Mouse (Mus musculus): ENCODE data around the gene Urgcp. TPM values are rescaled to one million over a fixed set of nuclear protein-coding genes. Genes with fewer than 3 reads are reported as not detected.
A peak's percentile ranks its signal among the peaks of the same experiment; 100 is the strongest.

Gene Urgcp
- polyA plus RNA-seq, 2 experiments: 17.1 to 21.7 TPM

GRCm38 (mm10) chr11:5691775-5692174, 70.4 kb downstream of the Urgcp start:
- no peaks in the 10 kb centered on the region for H3K27me3 ChIP-seq (ENCODE audit: control insufficient read depth, insufficient read depth, low read length)
- ATAC-seq (ENCODE audit: low FRiP score, low read depth): 0 out of 2 replicates have a peak, but pooled peaks have one; percentile 65
- 22% methylated on average over 7 of the region's 7 CpGs for WGBS
- H3K27ac ChIP-seq (replicated peaks; ENCODE audit: low read depth, low read length): no peak overlapping the region
- no peaks in the 10 kb centered on the region for H3K36me3 ChIP-seq (ENCODE audit: control insufficient read depth, insufficient read depth, low read length)
- no peak for TF ChIP-seq POLR2A (IDR thresholded peaks at IDR 0.05; ENCODE audit: borderline replicate concordance, extremely low read depth, insufficient read depth, insufficient read length)
- H3K9ac ChIP-seq (ENCODE audit: low read depth, low read length, severe bottlenecking): no peak overlapping the region
- H3K4me3 ChIP-seq (replicated peaks; ENCODE audit: low read length): no peak overlapping the region
- peak; percentile 75 for DNase-seq (ENCODE audit: low spot score)
- H3K4me2 ChIP-seq (replicated peaks; ENCODE audit: low read depth, low read length, severe bottlenecking): no peak overlapping the region
- 0 out of 2 replicates have a peak, but pooled peaks cover 2% of the 10 kb centered on the region for H3K4me1 ChIP-seq (ENCODE audit: control insufficient read depth, insufficient read depth, low read length)
- no peaks in the 10 kb centered on the region for H3K9me3 ChIP-seq (ENCODE audit: control insufficient read depth, low read length)

DNA sequence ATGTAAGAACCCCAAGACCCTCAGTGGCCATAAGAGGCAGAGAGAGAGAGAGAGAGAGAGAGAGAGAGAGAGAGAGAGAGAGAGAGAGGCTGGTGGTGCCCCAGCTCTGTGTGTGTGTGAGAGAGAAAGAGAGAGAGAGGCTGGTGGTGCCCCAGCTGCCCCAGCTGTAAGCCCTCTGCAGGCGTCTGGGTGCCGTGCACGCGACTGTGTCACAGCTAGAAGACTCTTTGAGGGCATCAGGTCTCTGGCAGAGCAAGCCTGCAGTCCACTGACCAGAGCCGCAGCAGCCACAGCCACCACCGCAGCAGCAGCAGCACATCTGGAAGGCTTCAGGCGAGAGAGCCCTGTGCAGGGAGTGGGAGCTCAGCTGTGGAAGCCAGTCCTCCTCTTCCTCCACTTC, 77.9 kb downstream of the Urgcp start:
- Histone ChIP-seq H3K9ac (ENCODE audit: low read depth, low read length, severe bottlenecking) (no peak overlapping the region), H3K27ac (replicated peaks; ENCODE audit: low read depth, low read length) (no peak overlapping the region), H3K4me3 (replicated peaks; ENCODE audit: low read length) (no peak overlapping the region), H3K36me3 (ENCODE audit: control insufficient read depth, insufficient read depth, low read length) (no peaks in the 10 kb centered on the region), H3K4me2 (replicated peaks; ENCODE audit: low read depth, low read length, severe bottlenecking) (no peak overlapping the region), H3K27me3 (ENCODE audit: control insufficient read depth, insufficient read depth, low read length) (no peaks in the 10 kb centered on the region), H3K4me1 (ENCODE audit: control insufficient read depth, insufficient read depth, low read length) (peaks cover 5% of the 10 kb centered on the region; the same call in 1 of the 2 replicates), H3K9me3 (ENCODE audit: control insufficient read depth, low read length) (no peaks in the 10 kb centered on the region)
- 11% methylated on average over 7 of the region's 7 CpGs for WGBS
- no peak for TF ChIP-seq POLR2A (IDR thresholded peaks at IDR 0.05; ENCODE audit: borderline replicate concordance, extremely low read depth, insufficient read depth, insufficient read length)
- DNase-seq (ENCODE audit: low spot score) (no peak), ATAC-seq (ENCODE audit: low FRiP score, low read depth) (peak; percentile 37; the same call in 1 of the 2 replicates)

DNA sequence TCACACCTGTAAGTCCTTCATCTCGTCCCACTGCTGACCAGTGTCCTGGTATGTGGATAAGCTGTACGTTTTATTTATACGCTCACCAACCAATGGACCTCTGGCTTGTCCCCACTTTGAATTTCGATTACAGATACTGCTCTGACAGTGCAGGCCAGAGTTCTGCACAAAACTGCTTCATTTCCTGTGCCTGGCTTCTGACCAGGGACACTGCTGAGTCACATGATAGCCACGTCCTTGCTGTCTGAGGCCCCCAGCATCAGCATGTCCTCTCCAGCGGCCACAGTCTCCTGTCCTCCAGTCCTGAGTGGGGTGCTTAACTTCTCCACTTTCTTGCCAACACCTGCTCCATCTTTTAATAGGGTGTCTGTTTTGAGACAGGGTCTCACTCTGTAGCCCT, 79.6 kb downstream of the Urgcp start:
- Histone ChIP-seq H3K36me3 (ENCODE audit: control insufficient read depth, insufficient read depth, low read length) (no peaks in the 10 kb centered on the region), H3K4me1 (ENCODE audit: control insufficient read depth, insufficient read depth, low read length) (peaks cover 3% of the 10 kb centered on the region; the same call in 1 of the 2 replicates), H3K9ac (ENCODE audit: low read depth, low read length, severe bottlenecking) (no peak overlapping the region), H3K4me2 (replicated peaks; ENCODE audit: low read depth, low read length, severe bottlenecking) (no peak overlapping the region), H3K27me3 (ENCODE audit: control insufficient read depth, insufficient read depth, low read length) (no peaks in the 10 kb centered on the region), H3K27ac (replicated peaks; ENCODE audit: low read depth, low read length) (no peak overlapping the region), H3K9me3 (ENCODE audit: control insufficient read depth, low read length) (no peaks in the 10 kb centered on the region), H3K4me3 (replicated peaks; ENCODE audit: low read length) (no peak overlapping the region)
- ATAC-seq (ENCODE audit: low FRiP score, low read depth) (no peak), DNase-seq (ENCODE audit: low spot score) (no peak)
- WGBS: 54% methylated on average over 6 of the region's 6 CpGs
- no peak for TF ChIP-seq POLR2A (IDR thresholded peaks at IDR 0.05; ENCODE audit: borderline replicate concordance, extremely low read depth, insufficient read depth, insufficient read length)

Other genes with a start within 250 kb of the Urgcp start
- 97.3 and 105 TPM in 2 replicates for gene Xbp1, start 241.7 kb downstream of the Urgcp start, polyA plus RNA-seq (2012; rRNA removed)
- 182 and 200 TPM in 2 replicates for gene Xbp1, start 241.7 kb downstream of the Urgcp start, polyA plus RNA-seq (2014; fragmentation: Nextera tagmentation; extraction: Ambion mirVana)
- 18.9 and 19.6 TPM in 2 replicates for gene Ccdc117, start 220.2 kb downstream of the Urgcp start, polyA plus RNA-seq (2012; rRNA removed)
- 20.9 and 21.8 TPM in 2 replicates for gene Ccdc117, start 220.2 kb downstream of the Urgcp start, polyA plus RNA-seq (2014; fragmentation: Nextera tagmentation; extraction: Ambion mirVana)
- gene Ankrd36, start 192.7 kb downstream of the Urgcp start, polyA plus RNA-seq (2012; rRNA removed): 0.03 TPM in 1 of 2 replicates, not detected in the other
- gene Ankrd36, start 192.7 kb downstream of the Urgcp start, polyA plus RNA-seq (2014; fragmentation: Nextera tagmentation; extraction: Ambion mirVana): not detected in 2 replicates
- gene Mrps24, start 46.7 kb downstream of the Urgcp start, polyA plus RNA-seq (2012; rRNA removed): 124 and 135 TPM in 2 replicates
- gene Mrps24, start 46.7 kb downstream of the Urgcp start, polyA plus RNA-seq (2014; fragmentation: Nextera tagmentation; extraction: Ambion mirVana): 197 and 219 TPM in 2 replicates
- gene Dbnl, start 26.1 kb upstream of the Urgcp start, polyA plus RNA-seq (2012; rRNA removed): 85.4 and 89.9 TPM in 2 replicates
- 107 and 119 TPM in 2 replicates for gene Dbnl, start 26.1 kb upstream of the Urgcp start, polyA plus RNA-seq (2014; fragmentation: Nextera tagmentation; extraction: Ambion mirVana)
- gene Pgam2, start 41.4 kb upstream of the Urgcp start, polyA plus RNA-seq (2012; rRNA removed): 46.8 and 55.3 TPM in 2 replicates
- gene Pgam2, start 41.4 kb upstream of the Urgcp start, polyA plus RNA-seq (2014; fragmentation: Nextera tagmentation; extraction: Ambion mirVana): 64.4 and 88.3 TPM in 2 replicates
- 29.5 and 40.8 TPM in 2 replicates for gene Polm, start 75.6 kb upstream of the Urgcp start, polyA plus RNA-seq (2012; rRNA removed)
- gene Polm, start 75.6 kb upstream of the Urgcp start, polyA plus RNA-seq (2014; fragmentation: Nextera tagmentation; extraction: Ambion mirVana): 10.6 and 11.1 TPM in 2 replicates
- 60.6 and 70.9 TPM in 2 replicates for gene Aebp1, start 99.6 kb upstream of the Urgcp start, polyA plus RNA-seq (2012; rRNA removed)
- gene Aebp1, start 99.6 kb upstream of the Urgcp start, polyA plus RNA-seq (2014; fragmentation: Nextera tagmentation; extraction: Ambion mirVana): 51.7 and 53.7 TPM in 2 replicates
- 158 and 206 TPM in 2 replicates for gene Pold2, start 115.9 kb upstream of the Urgcp start, polyA plus RNA-seq (2012; rRNA removed)
- gene Pold2, start 115.9 kb upstream of the Urgcp start, polyA plus RNA-seq (2014; fragmentation: Nextera tagmentation; extraction: Ambion mirVana): 95.7 and 95.8 TPM in 2 replicates
- gene Myl7, start 136.4 kb upstream of the Urgcp start, polyA plus RNA-seq (2012; rRNA removed): 0.19 and 0.36 TPM in 2 replicates
- 0.92 and 1.00 TPM in 2 replicates for gene Myl7, start 136.4 kb upstream of the Urgcp start, polyA plus RNA-seq (2014; fragmentation: Nextera tagmentation; extraction: Ambion mirVana)
- 0.83 and 1.7 TPM in 2 replicates for gene Gck, start 187.7 kb upstream of the Urgcp start, polyA plus RNA-seq (2012; rRNA removed)
- 0.74 and 2.6 TPM in 2 replicates for gene Gck, start 187.7 kb upstream of the Urgcp start, polyA plus RNA-seq (2014; fragmentation: Nextera tagmentation; extraction: Ambion mirVana)
- 79.0 and 81.0 TPM in 2 replicates for gene Ykt6, start 193.3 kb upstream of the Urgcp start, polyA plus RNA-seq (2012; rRNA removed)
- gene Ykt6, start 193.3 kb upstream of the Urgcp start, polyA plus RNA-seq (2014; fragmentation: Nextera tagmentation; extraction: Ambion mirVana): 33.2 and 34.8 TPM in 2 replicates